Mouse (Mus musculus) ES-E14 (cell line): ENCODE results near the gene Samd1. TPM values are rescaled to one million over a fixed set of nuclear protein-coding genes. Genes with fewer than 3 reads are reported as not detected.

Source experiments
- DNase-seq: peaks from one replicate; pipeline ENCODE4 v3.0.0-alpha.2; 2013; ENCODE audit warnings: low read depth, low spot score
- H3K27ac ChIP-seq: 2 replicates; pipeline ENCODE4 v1.5.1; 2012; ENCODE audit warnings: low read depth, mild to moderate bottlenecking, low read length, moderate library complexity, mixed read lengths; ENCODE audit not compliant: poor library complexity, insufficient read depth, severe bottlenecking
- H3K36me3 ChIP-seq: 2 replicates; pipeline ENCODE4 v1.6.1; 2012; ENCODE audit warnings: mild to moderate bottlenecking, low read length, moderate library complexity, mixed read lengths; ENCODE audit not compliant: control insufficient read depth, poor library complexity, insufficient read depth, severe bottlenecking
- H3K4me1 ChIP-seq, 2 experiments: fragments of 150-350 bp in 1 of 2; sonication (generic) in 1 of 2; 2 replicates each; pipeline ENCODE4 v1.6.1; 2012; ENCODE audit warnings: low read length in 2 of 2, mild to moderate bottlenecking in 1 of 2, mixed read lengths in 1 of 2; ENCODE audit not compliant: control insufficient read depth in 2 of 2, insufficient read depth in 2 of 2, poor library complexity in 1 of 2
- H3K4me3 ChIP-seq, 2 experiments: fragments of 150-350 bp in 1 of 2; sonication (generic) in 1 of 2; 2 replicates each; pipeline ENCODE4 v1.5.1; 2012; ENCODE audit warnings: low read length in 2 of 2, low read depth in 1 of 2, mild to moderate bottlenecking in 1 of 2, mixed read lengths in 1 of 2; ENCODE audit not compliant: insufficient read depth in 1 of 2, poor library complexity in 1 of 2, severe bottlenecking in 1 of 2
- H3K9ac ChIP-seq: 2 replicates; pipeline ENCODE4 v1.6.1; 2012; ENCODE audit warnings: low read depth, mild to moderate bottlenecking, low read length, mixed read lengths; ENCODE audit not compliant: poor library complexity, insufficient read depth, severe bottlenecking
- H3K9me3 ChIP-seq: fragments of 150-350 bp; sonication (generic); 2 replicates; pipeline ENCODE4 v1.6.1; 2012; ENCODE audit warnings: low read depth, mild to moderate bottlenecking, low read length; ENCODE audit not compliant: control insufficient read depth, insufficient read depth
- CHD2 ChIP-seq: IDR thresholded peaks from 2 replicates; pipeline ENCODE4 v1.6.1; 2014; ENCODE audit warnings: mild to moderate bottlenecking, low read depth, low read length, inconsistent platforms
- HCFC1 ChIP-seq: IDR thresholded peaks from 2 replicates; pipeline ENCODE4 v1.6.1; 2012; ENCODE audit warnings: low read length, inconsistent platforms, borderline replicate concordance; ENCODE audit not compliant: insufficient read depth
- MAFK ChIP-seq: IDR thresholded peaks from 2 replicates; pipeline ENCODE4 v1.6.1; 2014; ENCODE audit warnings: mild to moderate bottlenecking, low read depth, low read length, inconsistent platforms; ENCODE audit not compliant: insufficient read depth
- ZC3H11A ChIP-seq: IDR thresholded peaks from 2 replicates; pipeline ENCODE4 v1.6.1; 2012; ENCODE audit warnings: low read depth, mild to moderate bottlenecking, inconsistent platforms, low read length, borderline replicate concordance
- ZNF384 ChIP-seq: IDR thresholded peaks from 2 replicates; pipeline ENCODE4 v1.6.1; 2012; ENCODE audit warnings: low read depth, low read length, inconsistent platforms
- in situ Hi-C, 2 experiments: fragments of 600-800 bp; cut with MboI; formaldehyde crosslinking; loops; one replicate each; pipeline ENCODE4 v1.15.1; 2025; ENCODE audit warnings: low sequenced_read_pairs in 2 of 2, inconsistent platforms in 1 of 2; ENCODE audit not compliant: unreplicated experiment in 2 of 2
- total RNA-seq: library from RNA; depleted of rRNA; stranded (reverse); fragments of 300-350 nt; gene quantifications from 2 replicates; pipeline ENCODE4 v1.2.3, GENCODE M21; 2012

Gene Samd1
- total RNA-seq, 1 experiment = 125 TPM

GRCm38 (mm10) chr8:83992488-83992887 is 5.0 kb upstream of the Samd1 start:
- no peaks in the 10 kb centered on the region for H3K36me3 ChIP-seq
- H3K9me3 ChIP-seq = no peaks in the 10 kb centered on the region
- no peak overlapping the region for H3K9ac ChIP-seq
- in situ Hi-C loops = no loop called here
- peaks cover 0 to 9% of the 10 kb centered on the region in 2 experiments; a peak in 3 of 4 replicates for H3K4me1 ChIP-seq
- no peak overlapping the region for H3K4me3 ChIP-seq
- no peak overlapping the region for H3K27ac ChIP-seq
- no peak for DNase-seq
- TF ChIP-seq MAFK = no peak
- no peak for TF ChIP-seq ZC3H11A
- TF ChIP-seq ZNF384 = no peak
- TF ChIP-seq HCFC1 = no peak
- no peak for TF ChIP-seq CHD2

DNA sequence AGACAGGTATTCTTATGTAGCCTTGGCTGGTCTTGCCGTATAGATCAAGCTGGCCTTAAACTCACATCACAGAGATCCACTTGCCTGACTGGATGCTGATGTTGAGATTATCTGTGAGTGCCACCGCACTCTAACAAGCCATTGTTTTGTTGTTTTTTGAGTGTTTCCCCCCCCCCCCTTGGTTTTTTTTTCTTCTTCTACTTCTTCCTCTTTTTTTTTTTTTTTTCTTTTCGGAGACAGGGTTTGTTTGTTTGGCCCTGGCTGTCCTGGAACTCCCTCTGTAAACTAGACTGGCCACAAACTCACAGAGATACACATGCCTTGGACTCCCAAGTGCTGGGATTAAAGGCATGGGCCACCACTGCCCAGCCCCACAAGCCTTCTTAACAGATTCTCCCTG is 3.4 kb upstream of the Samd1 start:
- no peaks in the 10 kb centered on the region for H3K9me3 ChIP-seq
- in situ Hi-C loops = no loop called here
- peaks cover 2 to 4% of the 10 kb centered on the region in 2 experiments for H3K4me1 ChIP-seq
- no peak for DNase-seq
- no peak for TF ChIP-seq HCFC1
- TF ChIP-seq ZC3H11A = no peak
- no peak for TF ChIP-seq CHD2
- TF ChIP-seq ZNF384 = no peak
- TF ChIP-seq MAFK = no peak
- no peak overlapping the region for H3K4me3 ChIP-seq
- H3K9ac ChIP-seq = no peak overlapping the region
- peaks cover 2% of the 10 kb centered on the region; the same call in 1 of the 2 replicates for H3K36me3 ChIP-seq
- H3K27ac ChIP-seq = no peak overlapping the region

- H3K9ac ChIP-seq = no peak overlapping the region
- H3K9me3 ChIP-seq = no peaks in the 10 kb centered on the region
- TF ChIP-seq ZNF384 = no peak
- no peak for TF ChIP-seq HCFC1
- no peak for TF ChIP-seq CHD2
- TF ChIP-seq MAFK = no peak
- no peak for TF ChIP-seq ZC3H11A
- H3K4me3 ChIP-seq = peak overlapping the region; percentile 77 to 97; a peak in 2 of 4 replicates
- no peak for DNase-seq
- in situ Hi-C loops = no loop called here
- H3K36me3 ChIP-seq = peaks cover 17% of the 10 kb centered on the region
- H3K4me1 ChIP-seq = peaks cover 6 to 12% of the 10 kb centered on the region in 2 experiments
- no peak overlapping the region for H3K27ac ChIP-seq
Observed at GRCm38 (mm10) chr8:83995973-83996372, 1.5 kb upstream of the Samd1 start.

DNA sequence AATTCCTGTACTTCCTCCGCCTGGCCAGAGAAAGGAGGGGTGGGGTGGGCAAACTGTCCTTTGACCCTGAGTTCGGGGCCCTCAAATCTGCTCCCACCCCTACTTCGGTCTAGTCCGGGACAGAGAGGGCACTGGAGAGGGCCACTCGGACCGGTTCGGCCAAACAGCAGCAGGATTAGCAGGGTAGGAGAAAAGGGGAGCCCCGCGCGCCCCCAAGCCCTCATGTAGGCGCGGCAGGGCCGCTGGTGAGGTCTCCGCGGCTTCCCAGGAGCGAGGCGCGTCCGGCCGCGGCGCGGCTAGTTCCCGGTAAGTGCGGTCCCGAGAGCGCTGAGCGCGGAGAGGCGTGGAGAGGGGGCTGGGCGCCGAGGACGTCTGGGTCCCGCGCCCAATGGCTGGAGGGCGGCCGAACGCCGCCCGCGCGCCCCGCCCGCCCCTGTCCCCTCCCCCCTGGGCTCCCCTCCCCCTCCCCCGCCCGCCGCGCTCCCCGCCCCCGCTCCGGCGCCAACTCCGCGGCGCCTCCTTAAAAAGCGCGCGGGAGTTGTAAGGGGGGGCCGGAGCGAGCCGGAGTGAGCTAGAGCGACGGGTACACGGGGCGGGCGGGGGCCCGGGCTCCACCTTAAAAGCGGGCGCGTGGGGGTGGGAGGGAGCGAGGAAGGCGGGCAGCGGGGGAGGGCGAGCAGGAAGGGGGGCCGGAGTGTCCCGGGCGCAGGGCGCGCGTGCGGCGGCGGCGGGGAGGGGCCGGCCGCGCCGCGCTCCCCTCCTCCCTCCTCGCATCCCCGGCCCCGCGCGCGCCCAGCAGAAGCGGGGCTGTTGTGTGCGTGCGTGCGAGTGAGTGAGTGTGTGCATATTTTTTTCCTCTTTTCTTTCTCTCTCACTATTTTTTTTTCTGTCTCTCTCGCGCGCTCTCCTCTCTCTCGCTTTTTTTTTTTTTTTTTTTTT is 636 bp upstream of the Samd1 start:
- Histone ChIP-seq H3K36me3 (peaks cover 17% of the 10 kb centered on the region), H3K4me1 (peaks cover 6 to 14% of the 10 kb centered on the region in 2 experiments), H3K9ac (peak overlapping the region; percentile 95), H3K4me3 (peak overlapping the region; percentile 77 to 97), H3K9me3 (no peaks in the 10 kb centered on the region), H3K27ac (peak overlapping the region; percentile 85)
- in situ Hi-C loops = no loop called here
- TF ChIP-seq ZNF384 (peak; percentile 97), CHD2 (no peak), ZC3H11A (no peak), HCFC1 (0 out of 2 replicates have a peak, but pooled peaks have one; percentile 51), MAFK (no peak)
- no peak for DNase-seq
